Mouse (Mus musculus): ENCODE measurements around the gene Cryz.
"Not testable (repeated sequence)": the region's sequence is repeated elsewhere in the genome, so short reads cannot be mapped to it uniquely, and the experiment has no call there.

The Cryz gene

DNA sequence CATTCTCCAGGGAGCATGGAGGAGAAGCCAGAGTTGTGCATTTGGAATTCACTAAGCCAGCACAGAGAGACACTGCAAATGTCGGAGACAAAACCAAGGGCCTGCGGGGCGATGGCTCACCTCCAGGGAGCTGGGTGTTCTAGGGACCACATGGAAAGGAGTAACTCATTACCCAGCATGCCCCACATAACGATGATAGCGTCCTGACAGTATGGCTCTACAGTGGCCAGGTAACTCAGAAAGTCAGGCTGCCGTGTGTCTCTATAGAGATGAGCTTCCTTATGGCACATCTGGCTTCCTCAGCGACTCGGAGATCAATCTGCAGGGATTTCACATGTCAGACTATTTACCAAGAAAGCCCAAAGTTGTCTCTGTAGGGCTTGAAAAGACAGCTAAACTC lies 18.3 kb downstream of the Cryz start:
- no peak for DNase-seq

DNA sequence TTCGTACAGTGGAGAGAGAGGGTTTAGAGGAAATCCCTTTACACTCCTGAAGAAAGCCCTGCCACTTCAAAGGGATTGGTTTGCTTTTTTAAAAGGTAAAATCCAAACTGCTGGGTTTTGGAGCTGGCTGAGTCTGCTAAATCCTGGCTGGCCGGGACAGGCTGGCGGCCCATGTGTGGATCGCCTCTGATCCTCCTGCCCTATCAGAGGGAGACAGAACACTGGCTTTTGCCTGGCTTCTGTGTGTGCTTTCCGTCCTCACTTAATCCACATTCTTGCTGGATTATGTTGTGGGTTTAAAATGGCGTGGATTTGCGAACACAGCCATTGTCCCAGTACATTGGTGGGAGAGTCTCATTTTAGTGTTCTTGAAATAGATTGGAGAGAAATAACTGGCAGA lies 18.8 kb downstream of the Cryz start:
- DNase-seq: no peak

DNA sequence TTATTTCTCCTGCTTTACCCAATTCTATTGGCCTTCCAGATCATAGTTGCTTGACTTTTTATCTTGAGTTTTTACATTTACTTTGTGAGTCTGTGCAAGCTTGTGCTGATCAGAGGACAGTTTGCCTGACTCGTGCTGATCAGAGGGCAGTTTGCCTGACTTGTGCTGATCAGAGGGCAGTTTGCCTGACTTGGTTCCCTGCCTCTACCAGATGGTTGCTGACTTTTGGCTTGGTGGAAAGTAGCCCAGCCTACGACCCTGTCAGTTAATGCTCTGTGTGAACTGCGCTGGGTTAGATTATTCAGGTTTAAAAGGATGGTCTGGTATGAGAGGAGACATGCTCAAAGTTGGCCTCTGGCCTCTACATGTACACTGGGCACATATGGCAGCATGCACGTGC lies 19.6 kb downstream of the Cryz start:
- no peak for DNase-seq

DNA sequence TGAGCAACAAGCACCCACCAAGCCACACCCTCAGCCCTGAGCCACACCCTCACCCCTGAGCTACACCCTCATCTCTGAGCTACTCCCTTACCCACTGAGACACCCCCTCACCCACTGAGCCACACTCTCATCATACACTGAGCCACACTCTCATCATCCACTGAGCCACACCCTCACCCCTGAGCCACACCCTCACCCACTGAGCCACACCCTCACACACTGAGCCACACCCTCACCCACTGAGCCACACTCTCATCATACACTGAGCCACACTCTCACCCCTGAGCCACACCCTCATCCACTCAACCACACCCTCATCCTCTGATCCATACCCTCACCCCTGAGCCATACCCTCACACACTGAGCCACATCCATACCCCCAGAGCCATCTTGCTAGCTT lies 31.8 kb downstream of the Cryz start:
- DNase-seq: no peak

DNA sequence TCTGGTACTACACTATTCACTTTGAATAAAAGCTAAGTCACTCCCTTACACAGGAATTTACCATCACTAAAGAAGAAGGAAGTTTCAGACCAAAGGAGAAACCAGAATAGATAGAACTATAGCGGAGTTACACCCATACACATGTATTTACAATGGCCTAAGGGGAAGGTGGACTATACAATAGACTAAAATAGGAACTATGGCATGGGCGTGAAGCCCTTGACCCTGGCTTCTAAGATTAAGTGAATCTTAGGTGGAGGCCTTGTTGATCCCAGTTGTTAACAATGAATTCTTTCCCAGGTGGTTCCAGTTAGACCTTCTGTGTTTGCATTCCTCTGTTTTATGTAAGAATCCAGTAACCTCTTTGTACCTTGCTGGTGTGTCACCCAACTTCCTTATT lies 34.8 kb downstream of the Cryz start:
- not testable (repeated sequence) for DNase-seq

DNA sequence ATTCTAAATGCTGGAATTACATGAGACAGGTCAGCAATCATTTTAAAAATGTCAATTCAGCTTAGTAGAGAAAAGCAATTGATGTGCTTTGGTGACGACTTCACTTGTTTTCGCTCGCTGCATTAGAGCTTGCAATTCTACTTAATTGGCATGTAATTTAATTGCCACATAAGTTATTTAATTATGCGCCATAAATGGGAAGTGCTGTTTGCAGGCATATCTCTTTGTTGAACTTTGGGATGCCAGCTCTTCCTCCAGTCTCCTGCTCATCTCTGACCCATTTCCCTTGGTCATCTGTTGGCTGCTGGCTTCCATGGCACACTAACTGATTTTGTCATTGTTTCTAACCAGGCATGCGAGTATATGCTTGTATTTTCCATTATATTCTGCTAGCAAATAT lies 36.6 kb downstream of the Cryz start:
- no peak for DNase-seq

DNA sequence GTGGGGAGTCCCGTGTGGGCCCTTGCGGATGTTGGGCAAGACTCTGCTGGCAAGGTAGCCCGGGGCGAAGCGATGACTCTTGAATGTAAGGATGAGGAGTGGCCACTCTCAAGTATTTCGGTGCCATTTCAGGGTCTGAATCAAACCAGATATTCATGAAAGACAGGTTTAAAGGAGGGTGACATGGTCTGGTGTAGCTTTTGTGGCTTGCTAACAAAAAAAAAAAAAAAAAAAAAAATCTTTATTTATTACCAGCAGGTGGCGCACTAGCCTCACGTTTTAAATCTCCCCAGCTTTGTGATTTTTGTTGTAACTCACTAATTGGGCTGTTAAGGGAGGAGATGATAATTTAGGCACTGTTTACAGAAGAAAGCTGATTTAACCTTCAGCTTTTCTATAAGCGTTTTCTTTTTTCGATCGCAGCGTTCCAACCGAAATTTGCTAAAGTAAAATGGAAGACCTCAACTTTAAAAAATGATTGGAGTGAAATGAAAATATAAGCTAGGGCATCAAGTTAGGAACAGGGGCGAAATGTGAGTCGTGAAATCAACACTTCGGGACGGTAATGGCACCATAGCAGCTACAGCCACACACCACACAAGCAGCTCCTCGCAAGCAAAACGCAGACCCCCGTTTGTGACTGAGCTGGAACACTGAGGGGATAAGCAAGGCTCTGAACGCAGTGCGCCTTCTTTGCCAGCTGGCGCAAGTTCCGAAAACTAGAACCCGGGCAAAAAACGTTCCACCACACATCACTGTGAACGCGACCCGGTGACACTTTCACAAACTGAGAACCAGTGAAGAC lies 50.3 kb downstream of the Cryz start:
- peak; percentile 49 for DNase-seq

DNA sequence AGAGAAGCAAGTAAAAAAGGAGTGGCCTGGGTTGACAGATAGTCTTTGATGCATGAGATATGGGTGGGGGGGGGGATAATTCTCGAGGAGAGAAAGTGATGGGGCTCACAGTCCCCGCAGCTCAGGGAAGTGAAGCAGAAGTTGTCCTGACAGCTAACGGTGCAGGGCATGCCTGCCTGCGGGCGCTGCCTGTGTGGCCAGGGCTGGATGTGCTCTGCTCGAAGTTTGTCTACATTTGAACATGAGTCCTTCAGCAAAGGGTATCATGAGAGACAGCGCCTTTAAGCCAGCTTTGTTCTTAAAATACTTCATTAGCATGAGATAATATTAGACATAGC lies 50.9 kb downstream of the Cryz start:
- no peak for DNase-seq

DNA sequence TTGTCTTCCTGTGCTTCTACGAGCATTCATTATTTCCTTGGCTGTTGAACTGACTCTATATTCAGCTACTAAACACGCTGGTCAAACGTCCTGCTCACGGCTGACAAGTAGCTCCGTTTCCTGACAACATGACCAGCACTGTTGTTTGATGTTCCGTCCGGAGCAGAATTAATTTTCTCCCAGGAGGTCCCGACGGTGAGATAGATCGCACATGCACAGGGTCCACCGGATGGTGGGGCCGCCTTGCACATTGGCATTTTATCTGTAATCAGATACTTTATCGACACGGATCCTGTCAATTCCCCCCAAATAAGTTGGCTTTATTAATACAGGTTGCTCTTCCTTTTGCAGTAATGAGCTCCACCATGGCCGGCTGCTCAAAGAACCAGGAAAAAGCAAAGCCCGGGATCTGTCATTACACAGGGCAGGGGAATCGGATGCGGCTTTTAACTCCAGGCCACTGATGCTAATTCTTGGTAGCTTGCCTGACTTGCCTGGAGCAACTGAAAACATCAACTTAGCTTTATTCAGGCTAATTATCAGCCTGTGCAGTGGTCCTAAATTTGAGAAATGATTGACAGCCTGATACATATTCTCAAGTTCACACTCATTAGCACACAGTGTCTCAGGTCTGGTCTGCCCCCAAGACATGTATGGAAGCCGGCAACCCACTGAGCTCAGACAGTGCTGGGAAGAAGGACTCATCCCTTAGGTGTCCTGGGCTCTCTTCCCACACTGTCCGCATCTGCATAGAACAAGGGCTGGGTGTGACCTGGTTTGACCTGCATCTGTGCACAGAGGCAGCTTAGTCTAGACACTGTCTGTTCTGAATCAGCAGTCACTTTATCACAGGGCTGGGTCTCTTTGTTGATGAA lies 53.1 kb downstream of the Cryz start:
- no peak for DNase-seq

DNA sequence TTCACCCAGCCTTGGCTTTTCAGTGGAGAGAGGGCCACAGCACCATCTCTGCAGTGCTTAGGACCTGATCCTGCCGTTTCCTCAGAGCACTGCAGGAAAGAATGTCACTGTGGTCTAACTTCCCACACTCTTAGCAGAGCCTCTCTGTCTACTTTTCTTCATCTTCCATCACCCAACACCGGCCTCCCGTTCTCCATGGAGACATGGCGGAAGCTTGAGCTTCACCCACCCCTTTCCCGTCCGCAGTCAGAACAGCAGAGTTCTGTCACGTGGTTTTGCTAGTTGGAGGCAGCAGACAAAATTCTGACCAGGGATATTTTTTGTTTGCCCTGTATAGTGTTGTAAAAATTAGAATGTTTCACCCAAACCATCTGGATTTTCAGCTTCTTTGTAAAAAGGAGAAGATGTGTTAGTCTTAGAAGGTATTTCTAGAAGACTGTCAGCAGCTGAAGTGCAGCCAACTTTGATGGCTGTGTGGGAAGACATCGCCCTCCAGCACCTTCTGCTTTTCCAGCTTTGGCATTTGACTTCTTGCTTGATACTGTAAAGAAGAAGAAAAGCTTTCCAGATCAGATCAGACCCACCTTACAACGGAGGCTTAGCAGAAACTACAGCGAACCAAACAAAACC lies 54.8 kb downstream of the Cryz start:
- DNase-seq: no peak

DNA sequence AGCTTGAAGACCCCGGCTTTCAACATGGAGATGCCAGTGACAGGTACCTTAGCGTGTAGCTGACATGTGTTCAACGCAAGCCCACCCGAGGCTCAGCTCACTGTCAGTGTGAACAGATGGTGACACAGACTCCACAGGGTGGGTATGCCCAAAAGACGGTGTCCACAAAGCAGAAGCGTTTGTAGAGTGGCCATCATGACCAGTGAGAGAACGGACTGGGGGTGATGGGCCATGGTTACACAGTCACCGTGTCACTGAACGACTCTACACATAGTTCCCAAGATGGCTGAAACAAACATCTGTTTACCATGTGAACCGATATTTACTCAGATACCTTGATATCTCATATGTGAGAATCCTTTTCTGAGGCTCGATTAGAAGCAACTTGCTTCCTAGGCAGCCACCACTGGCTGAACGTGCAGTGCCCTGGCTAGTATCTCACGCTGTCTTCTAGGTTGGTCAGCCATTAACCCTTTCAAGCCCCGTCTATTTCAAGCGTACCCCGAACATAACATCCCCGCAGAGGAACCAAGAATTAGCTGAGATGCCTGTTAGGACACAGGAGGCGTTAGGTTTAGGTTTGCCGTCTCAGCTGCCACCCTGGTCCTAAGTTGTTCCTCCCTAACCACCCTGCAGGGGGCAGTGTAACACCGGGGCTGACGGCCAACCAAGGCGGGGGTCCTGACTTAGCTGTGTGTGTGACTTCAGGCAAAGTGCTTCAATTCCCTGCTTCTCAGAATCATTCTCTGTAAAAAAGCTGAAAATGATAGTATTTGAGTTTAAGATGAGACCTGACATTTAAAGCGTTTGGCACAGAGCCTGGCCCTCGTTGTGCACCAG lies 56.3 kb downstream of the Cryz start:
- peak; percentile 92 for DNase-seq

DNA sequence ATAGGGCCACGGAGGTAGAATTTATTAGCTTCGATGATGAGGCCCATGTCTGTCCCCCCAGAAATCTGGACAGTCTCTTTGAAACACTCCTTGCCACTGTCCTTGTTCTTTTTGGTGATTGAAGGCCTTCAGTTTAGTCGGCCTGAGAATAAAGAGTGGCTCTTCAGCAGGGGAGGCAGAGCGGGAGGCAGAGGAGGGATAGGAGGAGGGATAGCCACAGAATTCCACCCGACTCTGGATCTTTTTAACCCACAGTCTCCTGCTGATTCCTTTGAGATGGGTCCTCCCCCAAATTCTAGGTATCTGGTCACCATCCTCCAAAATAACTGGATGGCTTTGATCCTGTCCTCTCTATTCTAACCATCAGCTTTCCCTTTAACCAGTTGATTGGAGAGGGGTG lies 56.9 kb downstream of the Cryz start:
- DNase-seq: no peak

DNA sequence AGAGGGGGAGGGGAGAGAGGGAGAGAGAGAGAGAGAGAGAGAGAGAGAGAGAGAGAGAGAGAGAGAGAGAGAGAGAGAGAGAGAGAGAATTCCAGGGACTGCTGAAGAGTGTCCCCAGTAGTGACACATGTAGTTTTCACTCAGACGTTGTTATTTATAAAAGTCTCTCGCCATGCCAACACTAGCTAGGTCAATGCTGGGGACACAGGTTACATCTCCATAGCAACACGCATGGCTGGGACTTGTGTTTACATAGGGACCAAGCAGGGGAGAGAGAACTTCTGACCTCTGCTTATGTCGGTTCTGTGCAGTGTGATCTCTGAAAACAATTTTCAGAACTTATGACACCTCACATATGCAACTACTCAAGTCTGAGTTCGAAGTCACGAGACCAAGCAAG lies 57.8 kb downstream of the Cryz start:
- no peak for DNase-seq

DNA sequence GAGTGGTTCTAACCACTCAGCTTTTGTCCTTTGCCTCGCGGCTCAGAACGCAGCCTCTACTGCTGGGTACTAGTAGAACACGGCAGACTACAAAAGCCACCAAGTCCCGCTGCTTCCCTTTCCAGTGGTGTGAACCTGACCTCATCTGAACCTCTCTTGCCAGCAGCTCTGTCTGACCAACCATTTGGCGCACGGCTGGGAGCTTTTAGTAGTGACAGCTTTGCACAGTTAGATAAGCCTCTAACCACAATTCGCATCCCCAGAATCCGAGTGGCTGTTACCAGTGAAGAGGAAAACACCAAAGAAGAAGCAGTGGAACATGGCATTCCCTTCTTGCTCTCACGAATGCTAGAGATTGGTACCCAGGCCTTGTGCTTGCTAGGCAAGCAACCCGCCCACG lies 58.4 kb downstream of the Cryz start:
- no peak for DNase-seq

DNA sequence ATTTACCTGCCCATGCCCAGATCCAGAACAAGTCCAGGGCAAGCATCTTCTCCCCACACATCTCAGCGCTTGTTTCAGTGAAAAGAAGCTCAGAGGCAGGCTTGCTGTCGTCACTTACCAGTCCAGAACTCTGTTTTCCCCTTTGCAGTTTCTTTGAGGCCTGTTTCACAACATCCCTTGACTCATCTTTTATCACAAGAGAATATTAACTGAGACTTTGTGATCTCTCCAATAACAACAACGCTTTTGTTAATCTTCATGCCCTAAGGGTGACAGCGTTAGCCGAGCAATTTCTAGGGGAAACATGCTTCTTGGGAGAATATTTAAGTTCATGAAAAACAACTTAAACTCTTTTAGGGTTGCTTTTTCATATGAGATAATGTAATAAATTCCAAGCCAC lies 59.2 kb downstream of the Cryz start:
- DNase-seq: no peak

DNA sequence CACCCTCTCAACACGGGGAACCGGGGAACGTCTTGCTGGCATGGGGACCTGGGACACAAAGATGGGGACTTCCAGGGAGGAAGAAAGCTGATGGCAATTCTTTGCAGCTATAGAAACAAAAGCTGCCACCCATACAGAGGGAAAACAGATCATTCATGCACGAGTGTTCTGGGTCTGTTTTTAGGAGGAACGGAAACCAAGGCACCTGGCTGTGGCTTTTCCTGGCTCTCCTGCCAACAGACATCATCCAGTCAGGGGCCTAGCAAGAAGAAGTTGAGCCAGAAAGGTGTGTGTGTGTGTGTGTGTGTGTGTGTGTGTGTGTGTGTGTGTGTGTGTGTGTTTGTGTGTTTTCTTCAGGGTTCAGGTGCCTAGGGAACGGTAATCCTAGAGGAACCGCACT lies 67.0 kb downstream of the Cryz start, which contains the start of gene Erich3:
Erich3 (plus strand) TSS at position 315 of the 400 bp plus-strand sequence.
- DNase-seq: no peak

DNA sequence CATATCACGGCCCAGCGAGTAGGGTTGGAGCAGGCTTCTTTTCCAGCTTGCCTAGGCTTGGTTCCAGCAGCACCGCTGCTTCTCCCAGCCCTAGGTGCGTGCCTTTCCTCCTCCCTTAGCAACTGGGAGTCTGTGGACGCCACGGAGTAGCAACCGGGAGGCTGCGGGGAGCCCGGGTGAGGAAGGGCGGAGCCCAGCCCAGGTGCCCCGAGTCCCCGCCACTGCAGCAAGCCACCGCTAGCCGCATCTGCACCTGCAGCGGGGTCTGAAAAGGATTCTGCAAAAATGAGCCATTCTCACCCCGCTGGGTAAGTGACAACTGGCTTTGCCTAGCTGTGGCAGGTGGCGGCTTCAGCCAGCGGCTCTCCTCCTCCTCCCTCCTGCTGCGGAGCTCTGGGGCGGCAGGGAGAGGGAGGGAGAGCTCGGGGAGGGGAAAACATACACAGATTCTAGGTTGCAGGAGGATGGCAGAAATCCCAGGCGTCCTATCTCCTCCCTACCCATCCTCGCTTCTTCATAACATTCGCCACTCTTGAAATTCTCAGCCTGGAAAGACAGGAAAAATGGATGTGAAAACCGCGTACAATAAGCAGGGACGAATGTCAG lies 67.6 kb downstream of the Cryz start:
- DNase-seq: peak; percentile 55

DNA sequence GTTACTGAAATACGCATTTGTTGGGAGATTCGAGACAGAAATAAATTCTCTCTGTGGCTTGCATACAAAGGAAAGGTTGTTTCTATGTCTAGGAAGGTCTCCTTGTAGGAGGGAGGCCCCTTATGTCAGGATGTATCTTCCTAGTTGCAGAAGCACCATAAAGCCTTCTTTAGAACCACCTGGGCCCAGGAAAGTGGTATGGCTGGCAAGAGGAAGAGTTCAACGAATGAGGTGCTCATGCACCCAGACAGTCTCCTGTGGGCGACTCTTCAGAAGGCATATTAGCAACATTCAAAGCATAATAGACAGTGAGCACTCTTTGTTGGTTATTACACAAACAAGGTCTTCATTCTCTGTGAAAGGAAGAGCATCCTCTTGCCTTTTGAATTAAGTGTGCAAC lies 68.1 kb downstream of the Cryz start:
- no peak for DNase-seq

DNA sequence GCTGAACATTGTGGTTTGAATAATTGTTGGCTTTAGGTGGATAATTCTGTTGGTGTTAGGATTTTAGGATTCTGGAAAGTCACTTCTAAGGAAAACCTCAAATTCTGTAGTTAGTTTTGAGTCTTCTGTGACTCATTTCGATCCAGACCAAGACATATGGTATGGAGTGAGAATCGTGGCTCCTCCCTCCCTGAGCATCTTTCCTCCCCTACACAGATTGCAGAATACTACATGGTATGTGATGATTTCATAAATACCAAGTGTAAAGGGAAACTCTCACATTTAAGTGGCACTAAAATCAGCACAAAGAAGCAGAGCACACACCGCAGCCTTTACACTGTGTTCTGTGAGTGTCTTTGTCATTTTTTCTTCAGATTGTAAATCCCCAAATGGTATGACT lies 72.0 kb downstream of the Cryz start:
- DNase-seq: no peak

DNA sequence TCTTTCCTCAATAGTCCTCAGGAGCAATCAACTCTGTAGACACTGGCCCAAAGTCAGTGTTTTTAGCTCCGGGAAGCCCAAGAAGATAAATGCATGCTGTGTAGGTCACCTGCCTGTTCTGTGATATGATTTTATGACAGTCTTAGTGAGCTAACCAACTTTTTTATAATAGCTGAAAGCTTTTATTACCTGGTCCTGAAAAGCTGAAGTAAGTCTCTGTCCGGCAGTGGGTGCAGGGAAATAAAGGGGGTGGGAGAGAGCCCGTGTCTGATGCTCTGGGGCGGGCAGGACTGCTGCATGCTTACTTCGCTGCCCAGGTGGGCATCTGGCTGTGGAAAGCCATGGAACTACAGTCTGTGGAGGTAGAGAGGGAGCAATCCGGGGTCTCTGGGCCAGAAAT lies 74.1 kb downstream of the Cryz start:
- no peak for DNase-seq

DNA sequence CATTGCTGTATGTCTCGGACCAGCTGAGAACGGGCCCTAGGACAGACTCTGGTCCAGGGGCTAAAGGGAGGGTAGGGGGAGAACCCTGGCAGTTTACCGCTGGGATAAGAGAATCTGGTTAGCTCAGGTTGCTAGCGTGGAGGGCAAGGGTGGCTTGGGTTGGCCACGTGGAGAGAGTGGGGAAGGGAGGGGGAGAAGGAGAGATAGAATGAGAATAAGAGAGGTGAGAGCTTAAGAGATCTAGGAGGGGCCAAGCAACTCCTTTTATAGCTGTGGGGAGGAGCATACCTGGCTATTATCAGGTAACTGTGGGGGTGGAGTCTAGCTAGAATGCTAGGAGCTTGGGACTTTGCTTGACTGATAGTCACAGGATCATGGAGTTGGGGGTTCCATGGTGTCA lies 74.5 kb downstream of the Cryz start:
- DNase-seq: no peak
